Mouse (Mus musculus) thymus, adult 2 months (tissue): ENCODE measurements around the gene Srarp. TPM values are rescaled to one million over a fixed set of nuclear protein-coding genes. Genes with fewer than 3 reads are reported as not detected.

Experiments used
- DNase-seq: peaks from one replicate; pipeline ENCODE4 v3.0.0; 2021
- H3K27ac ChIP-seq: fragments of 200-500 bp; 2 replicates; pipeline ENCODE4 v1.5.1; 2012; ENCODE audit warnings: low read length, control low read depth; ENCODE audit not compliant: control insufficient read depth, insufficient read depth
- H3K27me3 ChIP-seq: fragments of 200-500 bp; 2 replicates; pipeline ENCODE4 v1.6.1; 2012; ENCODE audit warnings: mild to moderate bottlenecking, low read length, moderate library complexity, mixed read lengths; ENCODE audit not compliant: control insufficient read depth, insufficient read depth
- H3K36me3 ChIP-seq: fragments of 200-500 bp; 2 replicates; pipeline ENCODE4 v1.6.1; 2012; ENCODE audit warnings: mild to moderate bottlenecking, low read length, moderate library complexity; ENCODE audit not compliant: control insufficient read depth, insufficient read depth
- H3K4me1 ChIP-seq: fragments of 200-500 bp; replicated peaks from 2 replicates; pipeline ENCODE4 v1.6.1; 2012; ENCODE audit warnings: low read length; ENCODE audit not compliant: control insufficient read depth, insufficient read depth
- H3K4me3 ChIP-seq: fragments of 200-500 bp; 2 replicates; pipeline ENCODE4 v1.5.1; 2012; ENCODE audit warnings: mild to moderate bottlenecking, low read length, control low read depth, moderate library complexity; ENCODE audit not compliant: control insufficient read depth, insufficient read depth
- CTCF ChIP-seq: fragments of 200-500 bp; IDR thresholded peaks from 2 replicates; pipeline ENCODE4 v1.5.1; 2012; ENCODE audit warnings: mild to moderate bottlenecking, control low read depth, low read length, moderate library complexity, borderline replicate concordance; ENCODE audit not compliant: control insufficient read depth, poor library complexity, insufficient read depth; ENCODE audit errors: extremely low read depth
- POLR2A ChIP-seq: fragments of 200-500 bp; IDR thresholded peaks from 2 replicates; pipeline ENCODE4 v1.6.1; 2012; ENCODE audit warnings: mild to moderate bottlenecking, low read length, control low read depth, moderate library complexity; ENCODE audit not compliant: control insufficient read depth, poor library complexity, insufficient read depth; ENCODE audit errors: extremely low read depth
- WGBS: fragments of 180-500 bp; shearing (Covaris S2); methylation state at CpG from one replicate; pipeline ENCODE4 v1.1.7; 2018; 5-methylcytosine and 5-hydroxymethylcytosine counted together
- polyA plus RNA-seq: library from polyadenylated mRNA; depleted of rRNA; stranded (reverse); fragments of >200 nt; gene quantifications from 2 replicates; pipeline ENCODE4 v1.2.3, GENCODE M21; 2012

Srarp gene
- polyA plus RNA-seq, 1 experiment: 0.42 TPM

DNA sequence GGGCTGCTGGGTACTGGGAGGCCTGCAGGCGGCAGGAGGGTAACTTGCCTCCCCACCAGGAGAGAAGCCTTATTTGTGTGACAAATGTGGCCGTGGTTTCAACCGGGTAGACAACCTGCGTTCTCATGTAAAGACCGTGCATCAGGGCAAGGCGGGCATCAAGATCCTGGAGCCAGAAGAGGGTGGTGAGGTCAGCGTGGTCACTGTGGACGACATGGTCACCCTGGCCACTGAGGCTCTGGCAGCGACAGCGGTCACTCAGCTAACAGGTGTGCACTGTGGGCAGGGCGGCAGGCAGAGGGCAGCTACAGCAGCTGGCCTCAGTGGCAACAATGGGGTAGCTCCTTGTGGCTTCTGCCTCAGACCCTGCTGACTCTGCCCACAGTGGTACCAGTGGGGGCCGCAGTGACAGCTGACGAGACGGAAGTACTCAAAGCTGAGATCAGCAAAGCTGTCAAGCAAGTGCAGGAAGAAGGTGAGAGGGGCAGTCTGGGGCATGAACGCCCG lies 30.4 kb upstream of the Srarp start:
- WGBS: 92% methylated on average over 16 of the region's 16 CpGs
- TF ChIP-seq POLR2A (no peak), CTCF (no peak)
- no peaks in the 10 kb centered on the region for H3K4me1 ChIP-seq
- no peak overlapping the region for H3K27ac ChIP-seq
- no peak overlapping the region for H3K4me3 ChIP-seq
- no peak for DNase-seq
- H3K36me3 ChIP-seq: peaks cover 42% of the 10 kb centered on the region
- H3K27me3 ChIP-seq: no peaks in the 10 kb centered on the region

DNA sequence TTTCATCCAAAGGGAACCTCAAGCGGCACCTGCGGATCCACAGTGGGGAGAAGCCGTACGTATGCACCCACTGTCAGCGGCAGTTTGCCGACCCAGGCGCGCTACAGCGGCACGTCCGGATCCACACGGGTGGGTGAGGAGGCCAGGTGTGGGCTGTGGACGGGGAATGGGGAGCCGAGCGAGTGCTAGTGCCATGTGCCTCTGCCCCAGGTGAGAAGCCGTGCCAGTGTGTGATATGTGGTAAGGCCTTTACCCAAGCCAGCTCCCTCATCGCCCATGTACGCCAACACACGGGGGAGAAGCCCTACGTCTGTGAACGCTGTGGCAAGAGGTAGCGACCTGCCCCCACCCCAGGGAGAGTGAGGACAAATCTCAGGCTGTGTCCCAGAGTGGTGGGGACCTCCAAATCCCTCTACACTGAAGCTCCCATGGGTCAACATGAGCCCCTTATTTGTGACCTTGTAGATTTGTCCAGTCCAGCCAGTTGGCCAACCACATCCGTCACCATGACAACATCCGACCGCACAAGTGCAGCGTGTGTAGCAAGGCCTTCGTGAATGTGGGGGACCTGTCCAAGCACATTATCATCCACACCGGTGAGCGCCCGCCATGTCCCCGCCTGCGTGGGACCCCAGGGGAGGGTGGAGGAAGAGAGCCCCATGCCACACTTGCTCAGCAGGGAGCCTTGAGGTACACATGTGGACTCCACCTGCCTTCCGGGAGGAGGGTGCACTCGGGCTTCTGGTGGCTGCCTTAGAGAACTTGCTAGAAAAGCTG lies 29.8 kb upstream of the Srarp start:
- DNase-seq: no peak
- Histone ChIP-seq H3K4me1 (no peaks in the 10 kb centered on the region), H3K27ac (no peak overlapping the region), H3K27me3 (no peaks in the 10 kb centered on the region), H3K4me3 (no peak overlapping the region), H3K36me3 (peaks cover 42% of the 10 kb centered on the region)
- TF ChIP-seq CTCF (no peak), POLR2A (no peak)
- 96% methylated on average over 34 of the region's 34 CpGs for WGBS

DNA sequence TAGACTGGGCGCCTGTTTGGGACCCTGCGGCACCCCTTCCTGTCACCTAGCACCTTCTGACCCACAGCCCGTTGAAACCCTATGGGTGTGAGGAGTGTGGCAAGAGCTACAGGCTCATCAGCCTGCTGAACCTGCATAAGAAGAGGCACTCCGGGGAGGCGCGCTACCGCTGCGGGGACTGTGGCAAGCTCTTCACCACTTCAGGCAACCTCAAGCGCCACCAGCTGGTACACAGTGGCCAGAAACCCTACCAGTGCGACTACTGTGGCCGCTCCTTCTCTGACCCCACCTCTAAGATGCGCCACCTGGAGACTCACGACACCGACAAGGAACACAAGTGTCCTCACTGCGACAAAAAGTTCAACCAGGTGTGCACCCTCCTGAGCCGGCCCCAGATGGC lies 28.8 kb upstream of the Srarp start:
- DNase-seq: no peak
- TF ChIP-seq CTCF (no peak), POLR2A (no peak)
- H3K27me3 ChIP-seq: no peaks in the 10 kb centered on the region
- peaks cover 39% of the 10 kb centered on the region for H3K36me3 ChIP-seq
- H3K27ac ChIP-seq: no peak overlapping the region
- WGBS: 94% methylated on average over 16 of the region's 16 CpGs
- H3K4me3 ChIP-seq: no peak overlapping the region
- H3K4me1 ChIP-seq: no peaks in the 10 kb centered on the region

DNA sequence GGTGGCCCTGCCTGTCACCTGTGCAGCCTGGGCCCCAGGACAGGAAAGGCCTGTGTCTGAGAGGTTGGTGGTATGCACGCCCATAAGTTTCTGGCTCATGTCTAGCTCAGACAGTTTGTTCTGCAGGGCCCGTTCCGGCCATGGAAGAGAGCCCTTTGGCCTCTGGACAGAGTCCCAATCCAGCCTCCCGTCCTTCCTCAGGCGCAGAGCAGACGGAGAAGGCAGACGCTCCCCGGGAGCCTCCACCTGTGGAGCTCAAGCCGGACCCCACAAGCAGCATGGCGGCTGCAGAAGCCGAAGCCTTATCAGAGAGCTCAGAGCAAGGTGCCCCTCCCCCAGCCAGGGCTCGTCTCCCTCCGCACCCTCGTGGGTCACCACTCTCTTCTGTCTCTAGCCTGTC lies 27.6 kb upstream of the Srarp start:
- peaks cover 33% of the 10 kb centered on the region for H3K36me3 ChIP-seq
- H3K27ac ChIP-seq: no peak overlapping the region
- no peak overlapping the region for H3K4me3 ChIP-seq
- WGBS: 98% methylated on average over 14 of the region's 14 CpGs
- DNase-seq: no peak
- no peaks in the 10 kb centered on the region for H3K4me1 ChIP-seq
- no peaks in the 10 kb centered on the region for H3K27me3 ChIP-seq
- TF ChIP-seq POLR2A (no peak), CTCF (no peak)

DNA sequence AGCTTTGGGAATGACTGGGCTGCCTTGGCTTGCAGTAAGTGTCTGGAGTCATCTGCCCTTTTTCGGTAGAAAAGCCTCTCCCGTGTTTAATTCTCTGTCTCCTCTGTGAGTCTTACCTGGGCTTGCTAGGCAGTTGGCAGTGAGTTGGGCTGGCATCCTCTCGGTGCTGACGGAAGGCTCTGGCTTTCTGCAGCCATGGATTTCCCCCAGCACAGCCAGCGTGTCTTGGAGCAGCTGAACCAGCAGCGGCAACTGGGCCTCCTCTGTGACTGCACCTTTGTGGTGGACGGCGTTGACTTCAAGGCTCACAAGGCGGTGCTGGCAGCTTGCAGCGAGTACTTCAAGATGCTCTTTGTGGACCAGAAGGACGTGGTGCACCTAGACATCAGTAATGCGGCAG lies 25.7 kb upstream of the Srarp start:
- Histone ChIP-seq H3K36me3 (peaks cover 31% of the 10 kb centered on the region), H3K27ac (no peak overlapping the region), H3K27me3 (no peaks in the 10 kb centered on the region), H3K4me3 (no peak overlapping the region), H3K4me1 (no peaks in the 10 kb centered on the region)
- WGBS: 95% methylated on average over 12 of the region's 12 CpGs
- no peak for DNase-seq
- TF ChIP-seq CTCF (no peak), POLR2A (no peak)

DNA sequence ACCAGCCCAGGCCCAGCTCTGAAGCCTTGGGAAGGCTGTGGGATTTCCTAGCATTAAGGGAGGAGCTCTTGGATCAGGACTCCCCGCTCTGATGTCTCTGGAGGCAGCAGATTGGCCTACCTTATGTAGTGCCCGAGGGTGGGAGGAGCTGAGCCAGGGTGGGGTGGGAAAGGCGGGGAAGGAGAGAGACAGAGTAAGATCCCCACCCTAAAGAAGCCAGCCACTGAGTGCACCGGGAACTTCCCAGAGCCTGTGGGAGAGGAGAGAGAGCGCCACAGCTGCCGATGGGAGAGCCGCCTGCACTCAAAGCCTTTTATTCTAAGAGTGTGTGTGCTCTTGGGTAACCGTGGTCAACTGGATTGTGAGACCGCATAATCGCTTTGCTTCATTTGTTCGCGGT lies 25.2 kb upstream of the Srarp start:
- 95% methylated on average over 12 of the region's 12 CpGs for WGBS
- no peak overlapping the region for H3K27ac ChIP-seq
- no peak for DNase-seq
- no peaks in the 10 kb centered on the region for H3K27me3 ChIP-seq
- no peaks in the 10 kb centered on the region for H3K4me1 ChIP-seq
- H3K36me3 ChIP-seq: peaks cover 26% of the 10 kb centered on the region
- TF ChIP-seq POLR2A (no peak), CTCF (no peak)
- no peak overlapping the region for H3K4me3 ChIP-seq

DNA sequence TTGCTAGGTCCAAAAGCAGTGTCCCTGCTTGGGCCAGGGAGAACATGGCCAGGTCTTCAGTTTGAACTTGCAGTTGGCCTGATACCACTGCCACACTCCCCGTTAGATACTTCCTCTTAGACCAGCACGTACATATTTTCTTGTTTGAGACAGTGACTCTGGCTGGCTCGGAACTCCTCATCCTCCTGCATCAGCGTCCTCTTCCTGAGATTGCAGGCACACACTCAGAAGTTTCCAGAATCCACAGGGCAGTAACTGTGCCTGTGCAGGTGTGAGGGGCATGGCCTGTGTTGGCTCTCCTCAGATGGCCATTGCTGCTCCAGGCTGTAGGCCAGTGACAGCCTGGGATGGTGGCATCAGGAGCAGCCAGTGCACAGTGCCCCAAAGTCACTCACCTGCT lies 24.6 kb upstream of the Srarp start:
- Histone ChIP-seq H3K36me3 (peaks cover 20% of the 10 kb centered on the region), H3K4me1 (peaks cover 3% of the 10 kb centered on the region)
- 84% methylated on average over 4 of the region's 4 CpGs for WGBS

More for the DNA sequence above, 24.6 kb upstream of the Srarp start:
- Histone ChIP-seq H3K27me3 (no peaks in the 10 kb centered on the region), H3K27ac (no peak overlapping the region), H3K4me3 (no peak overlapping the region)
- no peak for TF ChIP-seq CTCF
- TF ChIP-seq POLR2A: no peak
- no peak for DNase-seq
